Mouse (Mus musculus) G1E-ER4 (cell line): Measurements from ENCODE around the gene Nkx3-2. TPM values are rescaled to one million over a fixed set of nuclear protein-coding genes. Genes with fewer than 3 reads are reported as not detected.

ENCODE experiments used
- GATA1 ChIP-seq: IDR thresholded peaks from one replicate; pipeline ENCODE4 v1.8.0; 2012; ENCODE audit warnings: low read length, inconsistent platforms
- polyA plus RNA-seq: library from polyadenylated mRNA; stranded (reverse); fragments of >175 nt; gene quantifications from 2 replicates; pipeline ENCODE4 v1.2.3, GENCODE M21; 2012

The Nkx3-2 gene
- polyA plus RNA-seq = not detected in 2 replicates

GRCm38 (mm10) chr5:41763731-41764721 is at the start of gene Nkx3-2:
Gene Nkx3-2 (minus strand): TSS chr5:41764501.
- TF ChIP-seq GATA1 = no peak

GRCm38 (mm10) chr5:41812516-41812915 is 48.2 kb upstream of the Nkx3-2 start:
- no peak for TF ChIP-seq GATA1

GRCm38 (mm10) chr5:41811279-41811678 is 47.0 kb upstream of the Nkx3-2 start:
- TF ChIP-seq GATA1 = no peak

GRCm38 (mm10) chr5:41807383-41807782 is 43.1 kb upstream of the Nkx3-2 start:
- no peak for TF ChIP-seq GATA1

GRCm38 (mm10) chr5:41806176-41806575 is 41.9 kb upstream of the Nkx3-2 start:
- TF ChIP-seq GATA1 = peak; percentile 53

GRCm38 (mm10) chr5:41805085-41805484 is 40.8 kb upstream of the Nkx3-2 start:
- no peak for TF ChIP-seq GATA1

GRCm38 (mm10) chr5:41804643-41805042 is 40.3 kb upstream of the Nkx3-2 start:
- TF ChIP-seq GATA1 = no peak

GRCm38 (mm10) chr5:41801622-41802021 is 37.3 kb upstream of the Nkx3-2 start:
- TF ChIP-seq GATA1 = no peak

GRCm38 (mm10) chr5:41794434-41794833 is 30.1 kb upstream of the Nkx3-2 start:
- no peak for TF ChIP-seq GATA1

- TF ChIP-seq GATA1 = no peak
These were observed 26.2 kb upstream of the Nkx3-2 start for GRCm38 (mm10) chr5:41790517-41790916.

- no peak for TF ChIP-seq GATA1
These were observed 24.6 kb upstream of the Nkx3-2 start for GRCm38 (mm10) chr5:41788877-41789276.

GRCm38 (mm10) chr5:41781890-41782289 is 17.6 kb upstream of the Nkx3-2 start:
- no peak for TF ChIP-seq GATA1

- TF ChIP-seq GATA1 = no peak
These were observed 15.7 kb upstream of the Nkx3-2 start for GRCm38 (mm10) chr5:41780026-41780425.

- no peak for TF ChIP-seq GATA1
These were observed 11.4 kb upstream of the Nkx3-2 start for GRCm38 (mm10) chr5:41775728-41776127.

GRCm38 (mm10) chr5:41775273-41775672 is 11.0 kb upstream of the Nkx3-2 start:
- TF ChIP-seq GATA1 = no peak

- no peak for TF ChIP-seq GATA1
These were observed 4.2 kb upstream of the Nkx3-2 start for GRCm38 (mm10) chr5:41768382-41769040.
